Comparison of ENCODE assay signal across 8 mouse cellular contexts in genomic region chr2:103390086-103390988, GRCm38 (mm10). TPM values are rescaled to one million over a fixed set of nuclear protein-coding genes. Genes with fewer than 3 reads are reported as not detected.
DNase-seq lines count a peak whose midpoint lies in the region; ATAC-seq lines count a peak whose summit lies in the region.

No protein-coding gene starts in this region.

- H3K4me2 ChIP-seq in neural tube, embryonic 11.5 days (ENCODE audit: low read depth): no peak overlapping the region
- no peak overlapping the region for H3K4me2 ChIP-seq in forebrain, embryonic 16.5 days (ENCODE audit: low read length)

- H3K9me3 ChIP-seq in neural tube, embryonic 11.5 days (ENCODE audit: control insufficient read depth, low read length): no peaks in the 10 kb centered on the region
- H3K9me3 ChIP-seq in forebrain, embryonic 16.5 days (ENCODE audit: control insufficient read depth, low read length): no peaks in the 10 kb centered on the region

- H3K27ac ChIP-seq in neural tube, embryonic 11.5 days (ENCODE audit: low read depth, low read length): peak overlapping the region; percentile 11; the same call in 1 of the 2 replicates
- no peak overlapping the region for H3K27ac ChIP-seq in forebrain, embryonic 16.5 days (ENCODE audit: low read length)

- no peak overlapping the region for H3K4me3 ChIP-seq in neural tube, embryonic 11.5 days (ENCODE audit: low read depth, low read length)
- no peak overlapping the region for H3K4me3 ChIP-seq in forebrain, embryonic 16.5 days (replicated peaks; ENCODE audit: low read length)

- no peaks in the 10 kb centered on the region for H3K36me3 ChIP-seq in neural tube, embryonic 11.5 days (ENCODE audit: control insufficient read depth, insufficient read depth, low read length)
- H3K36me3 ChIP-seq in forebrain, embryonic 16.5 days (ENCODE audit: control insufficient read depth, insufficient read depth): no peaks in the 10 kb centered on the region

- H3K9ac ChIP-seq in neural tube, embryonic 11.5 days (ENCODE audit: low read length): no peak overlapping the region
- no peak overlapping the region for H3K9ac ChIP-seq in forebrain, embryonic 16.5 days (replicated peaks; ENCODE audit: low read depth, low read length)

- 44% methylated on average over 4 of the region's 4 CpGs for WGBS in neural tube, embryonic 11.5 days
- 37% methylated on average over 4 of the region's 4 CpGs for WGBS in forebrain, embryonic 16.5 days

- DNase-seq in neural tube, embryonic 11.5 days (ENCODE audit: low spot score): no peak
- DNase-seq in neural tube, embryonic 10.5 days (ENCODE audit: extremely low spot score, low spot score): no peak
- DNase-seq in left cerebral cortex, adult 11 months (ENCODE audit: low spot score): peak; percentile 51
- DNase-seq in right cerebral cortex, postnatal 14 days: peak; percentile 15
- DNase-seq in thymus, adult 18-20 months: no peak
- no peak for DNase-seq in thymus, postnatal 25 days

- peaks cover 4% of the 10 kb centered on the region; the same call in 1 of the 2 replicates for H3K4me1 ChIP-seq in neural tube, embryonic 11.5 days (ENCODE audit: control insufficient read depth, insufficient read depth, low read length)
- peaks cover 7% of the 10 kb centered on the region for H3K4me1 ChIP-seq in forebrain, embryonic 16.5 days (replicated peaks; ENCODE audit: control insufficient read depth, insufficient read depth, low read length)

- ATAC-seq in neural tube, embryonic 11.5 days (ENCODE audit: insufficient read depth, low FRiP score, low TSS enrichment): no peak
- ATAC-seq in forebrain, embryonic 16.5 days: peak; percentile 50
- no peak for ATAC-seq in megakaryocyte-erythroid progenitor cell, adult 5-6 weeks (replicated peaks; ENCODE audit: low FRiP score, low TSS enrichment, poor library complexity, severe bottlenecking)

- no peaks in the 10 kb centered on the region for H3K27me3 ChIP-seq in neural tube, embryonic 11.5 days (ENCODE audit: control insufficient read depth, insufficient read depth, low read length)
- H3K27me3 ChIP-seq in forebrain, embryonic 16.5 days (replicated peaks; ENCODE audit: control insufficient read depth, insufficient read depth, low read length): no peaks in the 10 kb centered on the region

RNA-seq across cellular contexts. Expression of gene Elf5, which starts 21.2 kb away (rescaled TPM):
- not detected in 2 replicates for polyA plus RNA-seq in neural tube, embryonic 11.5 days (2014; fragmentation: Nextera tagmentation; extraction: Ambion mirVana)
- polyA plus RNA-seq in forebrain, embryonic 16.5 days (2015; fragmentation: Nextera tagmentation; extraction: Ambion mirVana): 0.16 TPM in 1 of 2 replicates, not detected in the other
- not detected in 2 replicates for total RNA-seq in megakaryocyte-erythroid progenitor cell, adult 5-6 weeks (2014; fragmentation: Nextera tagmentation)
- total RNA-seq in megakaryocyte-erythroid progenitor cell, adult 5-6 weeks (2017): not detected in 2 replicates

Comparison
In these comparisons a context has a peak if more than half of its experiments do, and no peak if none do; other contexts are left out.
1. DNase-seq: peak in left cerebral cortex, adult 11 months (single experiment) and right cerebral cortex, postnatal 14 days (single experiment); none in neural tube, embryonic 11.5 days (single experiment), neural tube, embryonic 10.5 days (single experiment), thymus, adult 18-20 months (0 of 2) and thymus, postnatal 25 days (single experiment).